Mouse (Mus musculus) heart, embryonic 16.5 days (tissue): ENCODE measurements at regions not wholly inside any gene's neighbourhood (a gene's known extent, or its start where the extent isn't known, plus 50 kb on each side); places are given as distances from the start of the nearest gene placed in this dataset.

Source experiments
- ATAC-seq: fragments of 200-750 bp; cut with Nextera tagmentation; replicated peaks from 2 replicates; pipeline ENCODE4 v1.8.0; 2017; ENCODE audit warnings: moderate number of reproducible peaks; ENCODE audit not compliant: insufficient read depth, low FRiP score; ENCODE audit errors: extremely low read depth
- H3K27ac ChIP-seq: fragments of 300-500 bp; sonication (generic); 2 replicates; pipeline ENCODE4 v1.5.1; 2014; ENCODE audit warnings: mild to moderate bottlenecking, low read length, control low read depth, moderate library complexity
- H3K27me3 ChIP-seq: fragments of 300-500 bp; sonication (generic); 2 replicates; pipeline ENCODE4 v1.6.1; 2014; ENCODE audit warnings: low read length, mixed read lengths; ENCODE audit not compliant: control insufficient read depth, insufficient read depth
- H3K36me3 ChIP-seq: fragments of 300-500 bp; sonication (generic); 2 replicates; pipeline ENCODE4 v1.6.1; 2014; ENCODE audit not compliant: control insufficient read depth, insufficient read depth
- H3K4me1 ChIP-seq: fragments of 300-500 bp; sonication (generic); 2 replicates; pipeline ENCODE4 v1.6.1; 2014; ENCODE audit warnings: low read length, mixed read lengths; ENCODE audit not compliant: control insufficient read depth, insufficient read depth
- H3K4me2 ChIP-seq: fragments of 300-500 bp; sonication (generic); 2 replicates; pipeline ENCODE4 v1.6.1; 2014; ENCODE audit warnings: low read depth, mild to moderate bottlenecking, control low read depth, low read length
- H3K4me3 ChIP-seq: fragments of 300-500 bp; sonication (generic); 2 replicates; pipeline ENCODE4 v1.5.1; 2014; ENCODE audit warnings: mild to moderate bottlenecking, control low read depth, low read length
- H3K9ac ChIP-seq: fragments of 300-500 bp; sonication (generic); 2 replicates; pipeline ENCODE4 v1.6.1; 2014; ENCODE audit warnings: low read length, control low read depth
- H3K9me3 ChIP-seq: fragments of 300-500 bp; sonication (generic); replicated peaks from 2 replicates; pipeline ENCODE4 v1.6.1; 2016; ENCODE audit warnings: low read length; ENCODE audit not compliant: control insufficient read depth
- WGBS: fragments of 180-500 bp; shearing (Covaris S2); extraction: QIAGEN DNeasy Blood & Tissue Kit; methylation state at CpG from one replicate; pipeline ENCODE4 v1.1.7; 2014; 5-methylcytosine and 5-hydroxymethylcytosine counted together

DNA sequence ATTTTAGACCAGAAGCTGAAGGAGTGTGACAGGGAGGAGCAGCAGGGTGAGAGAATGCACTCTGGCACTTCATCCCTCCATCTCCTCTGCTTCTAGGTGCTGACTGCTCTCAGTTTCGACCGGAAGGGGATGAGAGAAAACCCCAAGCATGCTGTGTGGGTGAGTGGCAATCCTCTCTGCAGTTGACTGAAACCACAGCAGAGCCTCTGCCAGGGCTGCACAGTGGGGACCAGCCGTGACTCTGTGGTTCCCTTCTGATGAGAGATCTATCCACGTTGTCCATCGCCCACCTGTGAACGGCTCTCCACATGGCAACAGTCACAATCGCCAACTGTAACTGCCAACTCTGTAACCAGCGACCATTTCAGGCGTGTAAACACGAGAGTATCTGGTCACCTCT lies 64.6 kb upstream of the Ptpn13 start:
- no peak overlapping the region for H3K27ac ChIP-seq

DNA sequence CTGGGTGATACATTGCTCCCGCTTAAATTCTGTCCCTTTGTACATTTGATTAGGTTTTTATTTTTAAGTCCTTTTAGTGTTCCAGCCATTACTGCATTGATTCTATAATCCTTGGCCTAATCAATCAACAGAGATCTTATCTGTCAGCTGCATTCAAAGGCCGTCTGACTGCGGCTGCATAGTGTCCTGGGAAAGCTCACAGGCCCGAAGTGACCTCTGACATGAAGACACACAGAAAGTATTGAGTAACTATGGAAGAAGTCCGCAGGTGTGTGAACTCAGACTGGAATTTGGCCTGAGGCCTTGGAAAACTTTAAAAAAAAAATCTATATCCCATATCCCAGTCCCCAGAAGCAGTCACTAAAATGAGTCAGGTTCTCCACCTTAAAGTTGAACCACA lies 67.4 kb upstream of the Ptpn13 start:
- WGBS: 80% methylated on average over 5 of the region's 5 CpGs
- no peak for ATAC-seq

More for the DNA sequence above, 64.6 kb upstream of the Ptpn13 start:
- no peaks in the 10 kb centered on the region for H3K36me3 ChIP-seq
- H3K4me1 ChIP-seq: peaks cover 4% of the 10 kb centered on the region; the same call in 1 of the 2 replicates
- peaks cover 2% of the 10 kb centered on the region; the same call in 1 of the 2 replicates for H3K9me3 ChIP-seq
- no peak for ATAC-seq
- WGBS: 67% methylated on average over 10 of the region's 10 CpGs
- no peak overlapping the region for H3K9ac ChIP-seq
- no peak overlapping the region for H3K4me3 ChIP-seq
- H3K4me2 ChIP-seq: no peak overlapping the region
- 0 out of 2 replicates have a peak, but pooled peaks cover 2% of the 10 kb centered on the region for H3K27me3 ChIP-seq

GRCm38 (mm10) chr5:103356500-103356899 lies 68.5 kb upstream of the Ptpn13 start:
- peak overlapping the region; percentile 56 for H3K4me2 ChIP-seq
- no peaks in the 10 kb centered on the region for H3K36me3 ChIP-seq
- H3K27me3 ChIP-seq: no peaks in the 10 kb centered on the region
- H3K9ac ChIP-seq: no peak overlapping the region
- 0 out of 2 replicates have a peak overlapping the region, but pooled peaks have one; percentile 26 for H3K4me3 ChIP-seq
- peaks cover 9% of the 10 kb centered on the region for H3K9me3 ChIP-seq
- 63% methylated on average over 6 of the region's 6 CpGs for WGBS
- no peak overlapping the region for H3K27ac ChIP-seq
- ATAC-seq: no peak
- no peaks in the 10 kb centered on the region for H3K4me1 ChIP-seq

More for the DNA sequence above, 67.4 kb upstream of the Ptpn13 start:
- H3K27me3 ChIP-seq: no peaks in the 10 kb centered on the region
- no peak overlapping the region for H3K4me2 ChIP-seq
- H3K9ac ChIP-seq: no peak overlapping the region
- no peaks in the 10 kb centered on the region for H3K9me3 ChIP-seq
- H3K4me1 ChIP-seq: no peaks in the 10 kb centered on the region
- no peaks in the 10 kb centered on the region for H3K36me3 ChIP-seq
- H3K4me3 ChIP-seq: no peak overlapping the region
- H3K27ac ChIP-seq: no peak overlapping the region

DNA sequence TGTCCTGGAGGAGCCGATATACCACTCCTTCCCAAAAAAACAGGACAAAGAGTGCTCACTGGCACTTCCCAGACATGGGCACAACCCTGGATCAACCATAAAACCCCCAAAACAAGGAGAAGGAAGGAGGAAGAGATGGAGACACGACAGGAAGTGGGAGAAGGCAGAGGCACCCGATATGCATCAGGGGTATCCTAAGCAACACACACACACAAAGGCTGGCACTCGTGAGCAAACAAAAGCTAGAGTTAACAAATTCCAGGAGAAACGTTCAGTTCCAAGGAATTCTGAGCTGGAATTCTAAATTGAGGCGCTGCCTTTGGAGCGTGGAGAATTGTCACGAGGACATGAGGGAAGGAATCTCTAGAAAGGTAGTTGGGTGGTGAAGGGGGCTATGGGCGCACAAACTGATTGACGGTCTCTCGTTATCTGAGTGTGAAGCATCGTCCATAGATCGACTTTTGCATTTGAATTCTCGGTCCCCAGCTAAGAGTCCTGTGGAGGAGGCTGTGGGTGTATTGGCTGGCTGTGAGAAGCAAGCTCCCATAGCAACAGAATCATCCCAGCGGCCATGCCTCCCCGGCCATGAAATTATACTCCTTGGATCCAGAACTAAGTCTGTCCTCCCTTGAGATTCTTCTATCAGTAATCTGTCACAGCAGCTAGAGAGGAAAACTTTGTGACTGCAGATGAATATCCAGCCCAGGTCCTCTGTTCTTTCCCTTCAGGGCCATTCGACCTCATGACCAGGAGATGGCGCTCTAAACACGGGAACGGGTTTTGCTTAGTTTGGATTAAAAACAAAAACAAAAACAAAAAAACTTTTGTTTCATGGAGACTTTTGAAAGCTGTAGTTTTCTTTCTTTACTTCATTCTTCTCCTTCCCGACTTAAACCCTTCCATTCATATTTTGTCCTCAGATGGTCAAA lies 69.4 kb upstream of the Ptpn13 start:
- ATAC-seq: no peak
- Histone ChIP-seq H3K4me2 (peak overlapping the region; percentile 56), H3K9me3 (peaks cover 10% of the 10 kb centered on the region), H3K36me3 (no peaks in the 10 kb centered on the region), H3K27me3 (no peaks in the 10 kb centered on the region), H3K4me1 (no peaks in the 10 kb centered on the region), H3K27ac (no peak overlapping the region), H3K4me3 (peak overlapping the region; percentile 26; the same call in 1 of the 2 replicates), H3K9ac (no peak overlapping the region)
- 38% methylated on average over 21 of the region's 21 CpGs for WGBS

GRCm38 (mm10) chr5:103343869-103344268 lies 81.1 kb upstream of the Ptpn13 start:
- Histone ChIP-seq H3K9ac (no peak overlapping the region), H3K4me2 (no peak overlapping the region), H3K27ac (no peak overlapping the region), H3K4me1 (no peaks in the 10 kb centered on the region; the same call in 1 of the 2 replicates), H3K9me3 (peaks cover 5% of the 10 kb centered on the region), H3K27me3 (0 out of 2 replicates have a peak, but pooled peaks cover 5% of the 10 kb centered on the region), H3K36me3 (no peaks in the 10 kb centered on the region), H3K4me3 (no peak overlapping the region)
- no peak for ATAC-seq
- 16% methylated on average over 2 of the region's 2 CpGs for WGBS

DNA sequence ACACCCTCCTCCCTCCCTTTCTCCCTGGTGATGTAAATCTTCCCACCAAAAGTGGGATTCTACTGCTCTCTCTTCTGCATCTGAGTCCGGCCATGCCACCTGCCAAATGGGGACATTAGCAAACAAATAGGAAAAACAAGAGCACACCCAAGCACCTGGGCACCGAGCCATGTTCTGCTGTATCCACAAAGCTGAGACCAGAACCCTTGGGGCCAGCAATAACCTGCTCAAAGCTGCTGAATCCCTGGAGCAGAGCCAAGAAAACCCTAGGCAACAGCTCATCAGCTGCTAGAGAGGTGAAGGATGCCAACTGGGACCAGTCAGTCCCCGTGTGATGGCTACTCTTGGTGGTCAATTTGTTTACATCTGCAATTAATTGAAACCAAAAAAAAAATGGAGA lies 83.5 kb upstream of the Ptpn13 start:
- Histone ChIP-seq H3K36me3 (no peaks in the 10 kb centered on the region), H3K4me1 (peaks cover 4% of the 10 kb centered on the region; the same call in 1 of the 2 replicates), H3K27me3 (0 out of 2 replicates have a peak, but pooled peaks cover 5% of the 10 kb centered on the region), H3K4me2 (no peak overlapping the region), H3K9ac (no peak overlapping the region), H3K9me3 (peaks cover 3% of the 10 kb centered on the region), H3K4me3 (no peak overlapping the region), H3K27ac (no peak overlapping the region)
- 46% methylated on average over 3 of the region's 3 CpGs for WGBS
- no peak for ATAC-seq

- Histone ChIP-seq H3K36me3 (no peaks in the 10 kb centered on the region), H3K4me3 (no peak overlapping the region), H3K9ac (no peak overlapping the region), H3K9me3 (no peaks in the 10 kb centered on the region), H3K4me2 (no peak overlapping the region), H3K27me3 (0 out of 2 replicates have a peak, but pooled peaks cover 5% of the 10 kb centered on the region), H3K4me1 (peaks cover 10% of the 10 kb centered on the region), H3K27ac (no peak overlapping the region)
- WGBS: 47% methylated on average over 9 of the region's 9 CpGs
- ATAC-seq: no peak
These were observed 84.4 kb upstream of the Ptpn13 start for GRCm38 (mm10) chr5:103340626-103341025.

- 0 out of 2 replicates have a peak, but pooled peaks cover 5% of the 10 kb centered on the region for H3K27me3 ChIP-seq
- H3K9me3 ChIP-seq: no peaks in the 10 kb centered on the region
- peak overlapping the region; percentile 13 for H3K4me3 ChIP-seq
- peak overlapping the region; percentile 57 for H3K4me2 ChIP-seq
- no peak for ATAC-seq
- H3K9ac ChIP-seq: no peak overlapping the region
- no peak overlapping the region for H3K27ac ChIP-seq
- 25% methylated on average over 11 of the region's 11 CpGs for WGBS
- H3K36me3 ChIP-seq: no peaks in the 10 kb centered on the region
- H3K4me1 ChIP-seq: peaks cover 10% of the 10 kb centered on the region
These were observed 88.1 kb upstream of the Ptpn13 start for GRCm38 (mm10) chr5:103336689-103337490.
